Mouse (Mus musculus) heart, postnatal 0 days (tissue): ENCODE data around the gene Uri1.

ENCODE experiments used
- CTCF ChIP-seq: IDR thresholded peaks from 2 replicates; pipeline ENCODE4 v1.5.1; 2016; ENCODE audit warnings: antibody characterized with exemption, control low read depth, low read depth
- EP300 ChIP-seq: IDR thresholded peaks from 2 replicates; pipeline ENCODE4 v1.6.1; 2016; ENCODE audit warnings: antibody characterized with exemption, low read depth

DNA sequence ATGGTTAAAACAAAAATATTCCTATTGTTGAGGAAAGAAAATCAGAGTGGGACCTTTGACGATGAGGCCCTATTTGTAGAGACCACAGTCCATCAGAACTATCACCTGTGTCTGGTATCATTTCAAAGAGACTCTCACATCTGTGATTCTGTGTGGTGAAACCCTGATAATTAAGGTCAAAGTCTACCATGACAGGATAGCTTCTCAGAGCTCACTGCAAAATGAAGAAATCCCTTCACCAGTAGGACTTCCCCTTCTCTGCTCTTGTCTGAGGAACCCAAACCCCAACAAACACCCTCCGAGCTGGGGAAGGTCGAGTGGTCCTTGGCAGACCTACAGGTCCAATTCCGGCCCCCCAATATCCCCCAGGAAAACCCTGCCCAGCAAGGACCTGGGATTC, 1.5 kb upstream of the Uri1 start:
- TF ChIP-seq EP300 (no peak), CTCF (no peak)
